Mouse (Mus musculus): Measurements from ENCODE around the gene Cracr2b.

Cracr2b gene

GRCm38 (mm10) chr7:141486239-141486638 lies 25.3 kb downstream of the Cracr2b start:
- no peak for DNase-seq (ENCODE audit: low spot score)

- DNase-seq (ENCODE audit: low spot score): no peak
Observed at GRCm38 (mm10) chr7:141487141-141487540, 26.2 kb downstream of the Cracr2b start.

- no peak for DNase-seq (ENCODE audit: low spot score)
Observed at GRCm38 (mm10) chr7:141491151-141491550, 30.3 kb downstream of the Cracr2b start.

- no peak for DNase-seq (ENCODE audit: low spot score)
Observed at GRCm38 (mm10) chr7:141492738-141493137, 31.8 kb downstream of the Cracr2b start.

- no peak for DNase-seq (ENCODE audit: low spot score)
Observed at GRCm38 (mm10) chr7:141493729-141494128, 32.8 kb downstream of the Cracr2b start.

GRCm38 (mm10) chr7:141495379-141495778 lies 34.5 kb downstream of the Cracr2b start:
- DNase-seq (ENCODE audit: low spot score): no peak

- no peak for DNase-seq (ENCODE audit: low spot score)
Observed at GRCm38 (mm10) chr7:141495940-141496339, 35.0 kb downstream of the Cracr2b start.

- no peak for DNase-seq (ENCODE audit: low spot score)
Observed at GRCm38 (mm10) chr7:141497600-141497999, 36.7 kb downstream of the Cracr2b start.

- no peak for DNase-seq (ENCODE audit: low spot score)
Observed at GRCm38 (mm10) chr7:141501820-141502555, 41.1 kb downstream of the Cracr2b start.

- DNase-seq (ENCODE audit: low spot score): no peak
Observed at GRCm38 (mm10) chr7:141502556-141502905, 41.6 kb downstream of the Cracr2b start.

- DNase-seq (ENCODE audit: low spot score): no peak
Observed at GRCm38 (mm10) chr7:141506278-141506677, 45.4 kb downstream of the Cracr2b start.

GRCm38 (mm10) chr7:141508160-141508559 lies 47.3 kb downstream of the Cracr2b start:
- DNase-seq (ENCODE audit: low spot score): no peak

GRCm38 (mm10) chr7:141510196-141510595 lies 49.3 kb downstream of the Cracr2b start:
- no peak for DNase-seq (ENCODE audit: low spot score)

- no peak for DNase-seq (ENCODE audit: low spot score)
Observed at GRCm38 (mm10) chr7:141510681-141511191, 49.8 kb downstream of the Cracr2b start.
